Mouse (Mus musculus) naive thymus-derived CD4-positive, alpha-beta T cell, adult 2 months (primary cell): ENCODE results near the gene Glipr1l2.
"Not testable (repeated sequence)": the region's sequence is repeated elsewhere in the genome, so short reads cannot be mapped to it uniquely, and the experiment has no call there.

Experiments used
- DNase-seq: peaks from one replicate; pipeline ENCODE4 v3.0.0-alpha.2; 2011; ENCODE audit warnings: low read depth

The Glipr1l2 gene

GRCm38 (mm10) chr10:112083157-112083556, at the start of gene Glipr1l2:
TSS of gene Glipr1l2 (plus strand) at chr10:112083354.
- no peak for DNase-seq

GRCm38 (mm10) chr10:112043523-112043922, 39.6 kb upstream of the Glipr1l2 start:
- DNase-seq = not testable (repeated sequence)

- DNase-seq = not testable (repeated sequence)
Observed at GRCm38 (mm10) chr10:112044283-112044682, 38.9 kb upstream of the Glipr1l2 start.

GRCm38 (mm10) chr10:112051220-112051619, 31.9 kb upstream of the Glipr1l2 start:
- DNase-seq = peak; percentile 21

- not testable (repeated sequence) for DNase-seq
Observed at GRCm38 (mm10) chr10:112051956-112052355, 31.2 kb upstream of the Glipr1l2 start.

- DNase-seq = peak; percentile 21
Observed at GRCm38 (mm10) chr10:112059702-112060582, 23.2 kb upstream of the Glipr1l2 start, which contains the start of gene Glipr1l1. TSS of gene Glipr1l1 (plus strand) at chr10:112060189.

- not testable (repeated sequence) for DNase-seq
Observed at GRCm38 (mm10) chr10:112060583-112060934, 22.6 kb upstream of the Glipr1l2 start.

- no peak for DNase-seq
Observed at GRCm38 (mm10) chr10:112080044-112080443, 3.1 kb upstream of the Glipr1l2 start.

GRCm38 (mm10) chr10:112105785-112106184, 22.6 kb downstream of the Glipr1l2 start:
- peak; percentile 69 for DNase-seq

- no peak for DNase-seq
Observed at GRCm38 (mm10) chr10:112110401-112110800, 27.2 kb downstream of the Glipr1l2 start.

- DNase-seq = not testable (repeated sequence)
Observed at GRCm38 (mm10) chr10:112125090-112125489, 41.9 kb downstream of the Glipr1l2 start.

- DNase-seq = not testable (repeated sequence)
Observed at GRCm38 (mm10) chr10:112127682-112128230, 44.6 kb downstream of the Glipr1l2 start.

- DNase-seq = no peak
Observed at GRCm38 (mm10) chr10:112132194-112132593, 49.0 kb downstream of the Glipr1l2 start.

- peak; percentile 10 for DNase-seq
Observed at GRCm38 (mm10) chr10:112138050-112138870, 55.1 kb downstream of the Glipr1l2 start.

GRCm38 (mm10) chr10:112138871-112139430, 55.8 kb downstream of the Glipr1l2 start:
- DNase-seq = no peak

- DNase-seq = no peak
Observed at GRCm38 (mm10) chr10:112139834-112140233, 56.7 kb downstream of the Glipr1l2 start.
